Mouse (Mus musculus) urinary bladder, postnatal 25 days (tissue): ENCODE data around the gene Casp9.

Source experiments
- DNase-seq: peaks from one replicate; pipeline ENCODE4 v3.0.0; 2022; ENCODE audit warnings: low spot score

Casp9 gene

GRCm38 (mm10) chr4:141817706-141818105 is 24.3 kb downstream of the Casp9 start:
- DNase-seq = no peak

GRCm38 (mm10) chr4:141818861-141819260 is 25.4 kb downstream of the Casp9 start:
- DNase-seq = no peak

GRCm38 (mm10) chr4:141819316-141819715 is 25.9 kb downstream of the Casp9 start:
- no peak for DNase-seq

GRCm38 (mm10) chr4:141821178-141821577 is 27.8 kb downstream of the Casp9 start:
- no peak for DNase-seq

- DNase-seq = peak; percentile 15
Measured at GRCm38 (mm10) chr4:141822089-141822488, 28.7 kb downstream of the Casp9 start.

- no peak for DNase-seq
Measured at GRCm38 (mm10) chr4:141822979-141823378, 29.6 kb downstream of the Casp9 start.

- no peak for DNase-seq
Measured at GRCm38 (mm10) chr4:141826060-141826459, 32.6 kb downstream of the Casp9 start, which contains the start of gene Cela2a. Gene Cela2a, minus strand, starts transcription at chr4:141826160.

GRCm38 (mm10) chr4:141827401-141827800 is 34.0 kb downstream of the Casp9 start:
- DNase-seq = no peak

GRCm38 (mm10) chr4:141828177-141828576 is 34.8 kb downstream of the Casp9 start:
- no peak for DNase-seq

GRCm38 (mm10) chr4:141830381-141830780 is 37.0 kb downstream of the Casp9 start:
- DNase-seq = no peak

GRCm38 (mm10) chr4:141831361-141831760 is 37.9 kb downstream of the Casp9 start:
- no peak for DNase-seq

GRCm38 (mm10) chr4:141833911-141834310 is 40.5 kb downstream of the Casp9 start:
- no peak for DNase-seq

GRCm38 (mm10) chr4:141834536-141835095 is 41.2 kb downstream of the Casp9 start:
- DNase-seq = no peak

GRCm38 (mm10) chr4:141845999-141846398 is 52.6 kb downstream of the Casp9 start, which contains the start of gene Ctrc:
Gene Ctrc, minus strand, starts transcription at chr4:141846359.
- DNase-seq = no peak

- DNase-seq = peak; percentile 66
Measured at GRCm38 (mm10) chr4:141853437-141853836, 60.0 kb downstream of the Casp9 start.

GRCm38 (mm10) chr4:141857422-141857930 is 64.1 kb downstream of the Casp9 start:
- DNase-seq = peak; percentile 85

GRCm38 (mm10) chr4:141858501-141858900 is 65.1 kb downstream of the Casp9 start:
- no peak for DNase-seq

GRCm38 (mm10) chr4:141859351-141859750 is 65.9 kb downstream of the Casp9 start:
- DNase-seq = no peak

GRCm38 (mm10) chr4:141860246-141860841 is 66.9 kb downstream of the Casp9 start:
- DNase-seq = no peak

GRCm38 (mm10) chr4:141861591-141862295 is 68.3 kb downstream of the Casp9 start:
- DNase-seq = no peak

GRCm38 (mm10) chr4:141862867-141863266 is 69.5 kb downstream of the Casp9 start:
- DNase-seq = no peak

- DNase-seq = no peak
Measured at GRCm38 (mm10) chr4:141863726-141864280, 70.4 kb downstream of the Casp9 start.

- DNase-seq = no peak
Measured at GRCm38 (mm10) chr4:141864506-141864905, 71.1 kb downstream of the Casp9 start.
